In genomic region chr2:169653282-169653681, GRCm38 (mm10) we compare ENCODE assay signal across 25 mouse cellular contexts. TPM values are rescaled to one million over a fixed set of nuclear protein-coding genes. Genes with fewer than 3 reads are reported as not detected.
"Had no signal": no experiment of that assay in that cellular context is flagged by ENCODE, and none has a peak within 500 bp of the region (broad histone marks: within the 10 kb centered on the region; RNA-seq: fewer than 3 reads in every experiment).

No protein-coding gene starts in this region.

- H3K27ac ChIP-seq: lung, embryonic 15.5 days; midbrain, embryonic 10.5 days; midbrain, embryonic 12.5 days; neural tube, embryonic 13.5 days; neural tube, embryonic 15.5 days; stomach, embryonic 15.5 days; stomach, postnatal 0 days had no signal

- H3K9me3 ChIP-seq: lung, embryonic 15.5 days; midbrain, embryonic 10.5 days; midbrain, embryonic 12.5 days; neural tube, embryonic 13.5 days; neural tube, embryonic 15.5 days; stomach, embryonic 15.5 days had no signal

- H3K4me3 ChIP-seq: lung, embryonic 15.5 days; midbrain, embryonic 10.5 days; midbrain, embryonic 12.5 days; myocyte; neural tube, embryonic 13.5 days; neural tube, embryonic 15.5 days; stomach, embryonic 15.5 days had no signal

- H3K36me3 ChIP-seq: lung, embryonic 15.5 days; midbrain, embryonic 10.5 days; midbrain, embryonic 12.5 days; neural tube, embryonic 13.5 days; neural tube, embryonic 15.5 days; stomach, embryonic 15.5 days had no signal

- H3K27me3 ChIP-seq: lung, embryonic 15.5 days; midbrain, embryonic 12.5 days; neural tube, embryonic 13.5 days; neural tube, embryonic 15.5 days; stomach, embryonic 15.5 days had no signal

- H3K4me1 ChIP-seq: midbrain, embryonic 10.5 days; midbrain, embryonic 12.5 days; stomach, embryonic 15.5 days had no signal

- H3K4me2 ChIP-seq: lung, embryonic 15.5 days; midbrain, embryonic 12.5 days; neural tube, embryonic 13.5 days; neural tube, embryonic 15.5 days; stomach, embryonic 15.5 days had no signal

- DNase-seq: liver, postnatal 0 days; lung, adult 2 months; lung, postnatal 14 days; lung, postnatal 4 days; midbrain, embryonic 14.5 days; retina, postnatal 1 day; right cerebral cortex, adult 18-20 months; right cerebral cortex, postnatal 25 days; right cerebral cortex, postnatal 4 days; spleen, adult 18-20 months; thymus, adult 2 months; thymus, postnatal 25 days; thymus, postnatal 4 days had no signal

- H3K9ac ChIP-seq: liver, postnatal 0 days; lung, embryonic 15.5 days; midbrain, embryonic 12.5 days; neural tube, embryonic 13.5 days; neural tube, embryonic 15.5 days; stomach, embryonic 15.5 days had no signal

- ATAC-seq: liver, postnatal 0 days; lung, postnatal 0 days; midbrain, embryonic 16.5 days had no signal

RNA-seq across cellular contexts. Expression of gene Tshz2, which starts 20.5 kb away (rescaled TPM):
- total RNA-seq: megakaryocyte, adult 5-6 weeks; megakaryocyte-erythroid progenitor cell, adult 5-6 weeks had no signal
- polyA plus RNA-seq: myocyte had no signal
